Comparison of ENCODE assay signal across 9 mouse cellular contexts in the genomic region with DNA sequence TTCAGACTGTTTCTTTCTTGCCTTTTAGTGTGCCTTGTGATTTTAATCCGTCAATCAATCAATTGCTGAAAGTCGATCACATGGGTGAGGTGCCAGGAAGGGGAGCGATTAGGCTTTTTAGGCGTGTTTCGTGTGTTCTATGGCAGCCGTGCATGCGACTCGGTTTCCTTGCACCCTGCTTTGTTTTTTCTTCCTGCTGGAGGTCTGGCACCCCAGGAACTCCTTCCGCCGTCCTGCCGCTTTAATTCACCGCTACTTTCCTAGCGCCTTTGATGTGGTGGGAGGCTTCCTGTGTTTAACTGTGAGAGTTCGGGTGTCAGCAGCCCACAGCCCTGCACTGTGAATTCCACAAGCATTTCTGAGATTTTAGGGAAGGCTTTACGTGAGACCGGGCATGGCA. TPM values are rescaled to one million over a fixed set of nuclear protein-coding genes. Genes with fewer than 3 reads are reported as not detected.
DNase-seq lines count a peak whose midpoint lies in the region; ATAC-seq and TF ChIP-seq lines count a peak whose summit lies in the region.
"Had no signal": no experiment of that assay in that cellular context is flagged by ENCODE, and none has a peak within 500 bp of the region (broad histone marks: within the 10 kb centered on the region; RNA-seq: fewer than 3 reads in every experiment).

No protein-coding gene starts in this region.

- no peaks in the 10 kb centered on the region for H3K27me3 ChIP-seq in kidney, postnatal 0 days (ENCODE audit: insufficient read depth, low read length)
- no peaks in the 10 kb centered on the region for H3K27me3 ChIP-seq in embryonic facial prominence, embryonic 11.5 days (ENCODE audit: control insufficient read depth, insufficient read depth, low read length)
- no peaks in the 10 kb centered on the region for H3K27me3 ChIP-seq in limb, embryonic 11.5 days (ENCODE audit: control insufficient read depth, insufficient read depth, low read length)
- H3K27me3 ChIP-seq in stomach, postnatal 0 days (ENCODE audit: control insufficient read depth, insufficient read depth, low read length): no peaks in the 10 kb centered on the region
- H3K27me3 ChIP-seq in cerebellum, adult 2 months (ENCODE audit: control insufficient read depth, insufficient read depth, low read length): no peaks in the 10 kb centered on the region; the same call in 1 of the 2 replicates

- H3K4me3 ChIP-seq in kidney, postnatal 0 days (replicated peaks; ENCODE audit: low read depth, low read length): peak overlapping the region; percentile 21
- peak overlapping the region; percentile 19 for H3K4me3 ChIP-seq in embryonic facial prominence, embryonic 11.5 days (ENCODE audit: low read depth, low read length)
- peak overlapping the region; percentile 30 for H3K4me3 ChIP-seq in limb, embryonic 11.5 days (ENCODE audit: low read depth, low read length)
- peak overlapping the region; percentile 23; the same call in 1 of the 2 replicates for H3K4me3 ChIP-seq in stomach, postnatal 0 days (ENCODE audit: low read depth, low read length)
- H3K4me3 ChIP-seq in cerebellum, adult 2 months (replicated peaks; ENCODE audit: insufficient read depth, low read depth, low read length): no peak overlapping the region
- H3K4me3 ChIP-seq: megakaryocyte, embryonic 14.5 days had no signal

- TF ChIP-seq EP300 in stomach, postnatal 0 days (optimal IDR thresholded peaks at IDR 0.05): no peak

- H3K27ac ChIP-seq in kidney, postnatal 0 days: no peak overlapping the region
- H3K27ac ChIP-seq in embryonic facial prominence, embryonic 11.5 days (replicated peaks; ENCODE audit: low read depth, low read length): no peak overlapping the region
- no peak overlapping the region for H3K27ac ChIP-seq in limb, embryonic 11.5 days (replicated peaks; ENCODE audit: low read depth, low read length)
- H3K27ac ChIP-seq in stomach, postnatal 0 days (replicated peaks): 0 out of 2 replicates have a peak overlapping the region, but pooled peaks have one; percentile 8
- H3K27ac ChIP-seq in cerebellum, adult 2 months (ENCODE audit: insufficient read depth, low read length): no peak overlapping the region

- no peaks in the 10 kb centered on the region for H3K36me3 ChIP-seq in kidney, postnatal 0 days (ENCODE audit: insufficient read depth, low read length)
- H3K36me3 ChIP-seq in embryonic facial prominence, embryonic 11.5 days (replicated peaks; ENCODE audit: control insufficient read depth, insufficient read depth, low read depth, low read length): no peaks in the 10 kb centered on the region
- no peaks in the 10 kb centered on the region for H3K36me3 ChIP-seq in limb, embryonic 11.5 days (ENCODE audit: control insufficient read depth, insufficient read depth, low read length)
- no peaks in the 10 kb centered on the region for H3K36me3 ChIP-seq in stomach, postnatal 0 days (ENCODE audit: control insufficient read depth, insufficient read depth, low read length)

- no peak overlapping the region for H3K9ac ChIP-seq in kidney, postnatal 0 days (ENCODE audit: low read depth, low read length)
- peak overlapping the region; percentile 2 for H3K9ac ChIP-seq in embryonic facial prominence, embryonic 11.5 days (replicated peaks; ENCODE audit: low read length)
- peak overlapping the region; percentile 13; the same call in 1 of the 2 replicates for H3K9ac ChIP-seq in limb, embryonic 11.5 days (ENCODE audit: low read length)
- H3K9ac ChIP-seq in stomach, postnatal 0 days (ENCODE audit: low read length): peak overlapping the region; percentile 38; the same call in 1 of the 2 replicates

- H3K9me3 ChIP-seq in kidney, postnatal 0 days (replicated peaks; ENCODE audit: low read length): no peaks in the 10 kb centered on the region
- no peaks in the 10 kb centered on the region for H3K9me3 ChIP-seq in embryonic facial prominence, embryonic 11.5 days (replicated peaks; ENCODE audit: control insufficient read depth, low read length)
- no peaks in the 10 kb centered on the region for H3K9me3 ChIP-seq in limb, embryonic 11.5 days (ENCODE audit: control insufficient read depth, low read length)
- no peaks in the 10 kb centered on the region for H3K9me3 ChIP-seq in stomach, postnatal 0 days (ENCODE audit: control insufficient read depth, low read length)

- 1% methylated on average over 16 of the region's 16 CpGs for WGBS in kidney, postnatal 0 days
- WGBS in embryonic facial prominence, embryonic 11.5 days: 1% methylated on average over 16 of the region's 16 CpGs
- WGBS in limb, embryonic 11.5 days: under 1% methylated on average over 16 of the region's 16 CpGs
- 3% methylated on average over 16 of the region's 16 CpGs for WGBS in stomach, postnatal 0 days
- WGBS in cerebellum, adult 2 months: 16% methylated on average over 16 of the region's 16 CpGs

- H3K4me1 ChIP-seq in kidney, postnatal 0 days (replicated peaks; ENCODE audit: insufficient read depth, low read length): peaks cover 10% of the 10 kb centered on the region; the same call in 1 of the 2 replicates
- no peaks in the 10 kb centered on the region for H3K4me1 ChIP-seq in embryonic facial prominence, embryonic 11.5 days (ENCODE audit: control insufficient read depth, insufficient read depth, low read length)
- peaks cover 17% of the 10 kb centered on the region; the same call in 1 of the 2 replicates for H3K4me1 ChIP-seq in limb, embryonic 11.5 days (ENCODE audit: control insufficient read depth, insufficient read depth, low read length)
- H3K4me1 ChIP-seq in stomach, postnatal 0 days (replicated peaks; ENCODE audit: control insufficient read depth, insufficient read depth): no peaks in the 10 kb centered on the region; the same call in 1 of the 2 replicates
- H3K4me1 ChIP-seq in cerebellum, adult 2 months (ENCODE audit: control insufficient read depth, insufficient read depth, low read length): no peaks in the 10 kb centered on the region

- H3K4me2 ChIP-seq in kidney, postnatal 0 days (ENCODE audit: low read length): peak overlapping the region; percentile 56
- peak overlapping the region; percentile 46 for H3K4me2 ChIP-seq in embryonic facial prominence, embryonic 11.5 days (ENCODE audit: low read depth, low read length)
- peak overlapping the region; percentile 79 for H3K4me2 ChIP-seq in limb, embryonic 11.5 days (ENCODE audit: low read depth, severe bottlenecking)
- H3K4me2 ChIP-seq in stomach, postnatal 0 days (replicated peaks; ENCODE audit: low read depth): peak overlapping the region; percentile 47

- no peak for TF ChIP-seq POLR2A in cerebellum, adult 2 months (IDR thresholded peaks at IDR 0.05; ENCODE audit: borderline replicate concordance, insufficient read depth, low read length)

- DNase-seq in kidney, postnatal 0 days (ENCODE audit: low spot score): peak; percentile 70
- DNase-seq in kidney, postnatal 25 days: no peak
- DNase-seq in embryonic facial prominence, embryonic 11.5 days (ENCODE audit: low spot score): peak; percentile 73
- DNase-seq in limb, embryonic 11.5 days (ENCODE audit: low spot score): peak; percentile 63
- no peak for DNase-seq in stomach, postnatal 0 days (ENCODE audit: low spot score)
- DNase-seq in cerebellum, postnatal 36 days: no peak
- no peak for DNase-seq in left cerebral cortex, postnatal 14 days (ENCODE audit: low spot score in 2 of 2)
- DNase-seq in cerebellum, adult 2 months: no peak

- no peak for TF ChIP-seq CTCF in kidney, postnatal 0 days (IDR thresholded peaks at IDR 0.05; ENCODE audit: low read depth)
- no peak for TF ChIP-seq CTCF in stomach, postnatal 0 days (IDR thresholded peaks at IDR 0.05; ENCODE audit: low read depth)
- no peak for TF ChIP-seq CTCF in cerebellum, adult 2 months (IDR thresholded peaks at IDR 0.05; ENCODE audit: borderline replicate concordance, insufficient read depth, low read depth, low read length)

- intact Hi-C loops in left cerebral cortex, postnatal 14 days (cut with DNase I): no loop called here

- no peak for ATAC-seq in kidney, postnatal 0 days (replicated peaks; ENCODE audit: low FRiP score, low read depth)
- peak; percentile 18; the same call in 1 of the 2 replicates for ATAC-seq in embryonic facial prominence, embryonic 11.5 days (replicated peaks; ENCODE audit: insufficient number of reproducible peaks, low FRiP score, low TSS enrichment, low read depth)
- no peak for ATAC-seq in limb, embryonic 11.5 days (ENCODE audit: insufficient number of reproducible peaks, low FRiP score, low TSS enrichment, low read depth)
- no peak for ATAC-seq in stomach, postnatal 0 days (ENCODE audit: low FRiP score, low TSS enrichment)

RNA-seq across cellular contexts. Expression of a gene that starts 10.2 kb away (rescaled TPM):
- 13.8 and 14.3 TPM in 2 replicates for polyA plus RNA-seq in kidney, postnatal 0 days (2015; fragmentation: Nextera tagmentation; extraction: Ambion mirVana)
- polyA plus RNA-seq in embryonic facial prominence, embryonic 11.5 days (2014; fragmentation: Nextera tagmentation; extraction: Ambion mirVana): 60.1 and 62.6 TPM in 2 replicates
- 32.1 and 32.8 TPM in 2 replicates for polyA plus RNA-seq in limb, embryonic 11.5 days (2014; fragmentation: Nextera tagmentation; extraction: Ambion mirVana)
- polyA plus RNA-seq in stomach, postnatal 0 days (2015; fragmentation: Nextera tagmentation; extraction: Ambion mirVana): 27.8 and 28.2 TPM in 2 replicates
- total RNA-seq in left cerebral cortex, postnatal 14 days (2021): 10 to 100 TPM; 80.7 to 82.4 TPM
- 17.2 and 19.2 TPM in 2 replicates for polyA plus RNA-seq in cerebellum, adult 2 months (2012; rRNA removed)

Comparison
In these comparisons a context has a peak if more than half of its experiments do, and no peak if none do; other contexts are left out.
1. DNase-seq: peak in kidney, postnatal 0 days (single experiment), embryonic facial prominence, embryonic 11.5 days (single experiment) and limb, embryonic 11.5 days (single experiment); none in kidney, postnatal 25 days (0 of 2), stomach, postnatal 0 days (single experiment), cerebellum, postnatal 36 days (0 of 2), left cerebral cortex, postnatal 14 days (0 of 2) and cerebellum, adult 2 months (0 of 2).
2. Peak in every context shown above with its lines, with median percentiles within 50 percentile points of each other: H3K4me2 ChIP-seq.